Mouse (Mus musculus): ENCODE measurements around the gene Hsf2. TPM values are rescaled to one million over a fixed set of nuclear protein-coding genes. Genes with fewer than 3 reads are reported as not detected.

Hsf2 gene
- polyA plus RNA-seq (2015; fragmentation: Nextera tagmentation; extraction: Ambion mirVana), result 7.4 and 9.2 TPM in 2 replicates

DNA sequence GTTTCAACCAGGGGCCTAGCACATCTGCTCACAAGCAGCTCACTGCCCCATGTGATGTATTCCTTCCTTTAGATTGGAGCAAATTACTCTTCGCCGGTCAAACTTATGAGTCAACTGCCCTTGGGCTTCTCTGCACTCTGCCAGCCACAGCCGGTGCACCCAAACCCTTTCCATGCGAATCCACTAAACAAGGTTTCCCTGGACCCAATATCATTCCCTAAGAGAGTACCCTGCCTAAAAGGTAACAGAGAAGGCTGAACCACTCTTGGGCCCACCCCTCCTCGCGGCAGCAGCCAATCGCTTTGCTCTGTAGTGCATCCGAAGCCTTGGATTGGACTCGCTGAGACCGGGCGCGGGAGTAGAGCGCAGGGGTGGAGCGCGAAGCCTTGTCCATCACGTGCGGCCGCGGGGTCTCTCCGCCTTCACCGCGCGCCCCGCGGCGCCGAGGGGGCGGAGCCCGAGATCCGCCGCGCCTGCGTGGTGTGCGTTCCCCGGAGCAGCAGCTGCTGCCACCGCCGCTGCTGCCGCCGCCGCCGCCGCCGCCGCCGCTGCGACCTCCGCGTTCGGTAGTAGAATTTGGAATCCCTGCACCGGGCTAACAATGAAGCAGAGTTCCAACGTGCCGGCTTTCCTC is at the start of gene Hsf2:
Gene Hsf2, plus strand, starts transcription at position 478 of the 634 bp plus-strand sequence.

DNA sequence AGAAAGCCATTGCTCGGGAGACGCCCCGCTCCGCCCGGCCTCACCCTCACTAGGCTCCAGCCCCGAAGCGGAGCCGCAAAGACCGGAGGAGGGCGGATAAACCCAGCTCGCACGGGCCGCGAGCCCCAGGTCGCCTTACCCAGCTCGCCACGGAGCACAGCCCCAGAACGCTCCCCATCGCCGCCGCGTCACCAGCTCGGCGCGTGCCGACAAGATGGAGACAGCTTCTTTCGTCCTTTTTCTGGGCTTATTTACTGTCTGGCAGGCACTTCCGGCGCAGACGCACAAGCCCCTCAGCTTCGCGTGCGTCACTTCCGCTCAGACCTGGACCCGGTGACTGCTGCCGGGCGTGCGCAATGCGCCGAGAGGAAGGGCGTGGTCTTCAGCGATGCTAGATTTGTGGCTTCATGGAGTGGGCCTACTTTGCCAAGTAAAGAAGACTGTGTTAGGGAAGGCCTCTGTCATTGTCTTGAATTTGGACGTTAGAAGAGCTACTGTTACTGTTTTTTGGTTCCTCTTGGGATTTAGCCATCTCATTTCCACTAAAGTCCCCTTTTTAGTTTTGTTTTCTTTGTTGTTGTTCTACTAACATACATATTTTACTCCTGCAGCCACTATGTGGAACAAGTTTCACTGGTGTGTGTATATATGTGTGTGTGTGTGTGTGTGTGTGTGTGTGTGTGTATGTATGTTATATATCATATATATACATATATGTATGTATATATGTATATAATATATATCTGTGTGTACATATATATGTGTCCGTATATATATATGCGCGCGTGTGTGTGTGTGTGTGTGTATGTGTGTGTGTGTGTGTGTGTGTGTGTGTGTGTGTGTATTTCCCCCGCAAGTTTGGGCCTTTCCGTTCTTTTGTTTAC is 46.3 kb downstream of the Hsf2 start, which contains the start of gene Serinc1:
Gene Serinc1, minus strand, starts transcription at position 313 of the 884 bp plus-strand sequence.

Other genes starting within 250 kb of the Hsf2 start
- gene Serinc1, start 46.1 kb downstream of the Hsf2 start, polyA plus RNA-seq (2015; fragmentation: Nextera tagmentation; extraction: Ambion mirVana), result 55.4 and 59.6 TPM in 2 replicates
- gene Pkib, start 145.6 kb downstream of the Hsf2 start, polyA plus RNA-seq (2015; fragmentation: Nextera tagmentation; extraction: Ambion mirVana), result 3.1 and 5.4 TPM in 2 replicates

Data from spleen, postnatal 0 days (tissue).